Mouse (Mus musculus) CH12.LX (cell line): ENCODE results near the gene D130052B06Rik. TPM values are rescaled to one million over a fixed set of nuclear protein-coding genes. Genes with fewer than 3 reads are reported as not detected.

Experiments used
- DNase-seq: peaks from one replicate; pipeline ENCODE4 v3.0.0-alpha.2; 2013; ENCODE audit errors: extremely low read depth
- H3K27ac ChIP-seq: 2 replicates; pipeline ENCODE4 v1.5.1; 2012; ENCODE audit warnings: low read depth, mild to moderate bottlenecking, control low read depth, moderate library complexity; ENCODE audit not compliant: insufficient read depth
- H3K27me3 ChIP-seq: replicated peaks from 2 replicates; pipeline ENCODE3; 2012; ENCODE audit warnings: inconsistent platforms
- H3K36me3 ChIP-seq, 2 experiments: replicated peaks in 1 of 2; 2 replicates each; pipeline versions ENCODE3 to v1.6.1; 2012; ENCODE audit warnings: inconsistent platforms in 1 of 2, low read length in 1 of 2, mild to moderate bottlenecking in 1 of 2, mixed read lengths in 1 of 2, moderate library complexity in 1 of 2; ENCODE audit not compliant: control insufficient read depth in 1 of 2, insufficient read depth in 1 of 2
- H3K4me1 ChIP-seq, 2 experiments: 2 replicates each; pipeline ENCODE4 v1.6.1; 2012; ENCODE audit warnings: inconsistent platforms in 1 of 2, moderate library complexity in 1 of 2; ENCODE audit not compliant: insufficient read depth in 2 of 2, control insufficient read depth in 1 of 2
- H3K4me2 ChIP-seq: 2 replicates; pipeline ENCODE4 v1.6.1; 2012; ENCODE audit warnings: low read depth, mild to moderate bottlenecking, control low read depth; ENCODE audit not compliant: poor library complexity, insufficient read depth, severe bottlenecking
- H3K4me3 ChIP-seq, 3 experiments: fragments of 150-350 bp in 1 of 3; sonication (generic) in 1 of 3; replicated peaks in 1 of 3; 2 replicates each; pipeline versions ENCODE3 to v1.5.1; 2011 to 2012; ENCODE audit warnings: low read depth in 2 of 3, low read length in 2 of 3, mild to moderate bottlenecking in 2 of 3, moderate library complexity in 2 of 3, control low read depth in 1 of 3, improper control_type of control experiment in 1 of 3, inconsistent platforms in 1 of 3, mixed read lengths in 1 of 3; ENCODE audit not compliant: poor library complexity in 1 of 3
- H3K79me2 ChIP-seq: replicated peaks from 2 replicates; pipeline ENCODE4 v1.6.1; 2012; ENCODE audit warnings: mild to moderate bottlenecking, moderate library complexity; ENCODE audit not compliant: control insufficient read depth, poor library complexity, insufficient read depth, severe bottlenecking; ENCODE audit errors: extremely low read depth
- H3K9ac ChIP-seq: 2 replicates; pipeline ENCODE4 v1.6.1; 2012; ENCODE audit warnings: low read depth, mild to moderate bottlenecking, control low read depth, moderate library complexity; ENCODE audit not compliant: insufficient read depth
- H3K9me3 ChIP-seq: replicated peaks from 2 replicates; pipeline ENCODE3; 2012; ENCODE audit warnings: low read length, inconsistent platforms, mixed read lengths
- BHLHE40 ChIP-seq: IDR thresholded peaks from 2 replicates; pipeline ENCODE4 v1.6.1; 2011; ENCODE audit warnings: mild to moderate bottlenecking, low read depth, low read length, improper control_type of control experiment
- CHD1 ChIP-seq: IDR thresholded peaks from 2 replicates; pipeline ENCODE4 v1.6.1; 2012; ENCODE audit warnings: low read depth, low read length, improper control_type of control experiment, inconsistent platforms
- CHD2 ChIP-seq: IDR thresholded peaks from 2 replicates; pipeline ENCODE4 v1.6.1; 2011; ENCODE audit warnings: low read length, improper control_type of control experiment
- E2F4 ChIP-seq: IDR thresholded peaks from 2 replicates; pipeline ENCODE4 v1.6.1; 2011; ENCODE audit warnings: low read depth, low read length, improper control_type of control experiment; ENCODE audit not compliant: insufficient replicate concordance
- EP300 ChIP-seq: IDR thresholded peaks from 2 replicates; pipeline ENCODE4 v1.6.1; 2011; ENCODE audit warnings: low read length, improper control_type of control experiment
- ETS1 ChIP-seq: conservative IDR thresholded peaks from 2 replicates; pipeline ENCODE4 v1.6.1; 2012; ENCODE audit warnings: low read depth, mild to moderate bottlenecking, inconsistent platforms, low read length, improper control_type of control experiment, moderate library complexity
- JUN ChIP-seq: IDR thresholded peaks from 2 replicates; pipeline ENCODE4 v1.6.1; 2011; ENCODE audit warnings: low read depth, mild to moderate bottlenecking, low read length, improper control_type of control experiment, moderate library complexity; ENCODE audit not compliant: insufficient read depth
- JUND ChIP-seq: conservative IDR thresholded peaks from 2 replicates; pipeline ENCODE4 v1.6.1; 2011; ENCODE audit warnings: low read depth, low read length, improper control_type of control experiment
- MAFK ChIP-seq: IDR thresholded peaks from 2 replicates; pipeline ENCODE4 v1.6.1; 2011; ENCODE audit warnings: low read length, improper control_type of control experiment; ENCODE audit not compliant: insufficient replicate concordance
- MAZ ChIP-seq: IDR thresholded peaks from 2 replicates; pipeline ENCODE4 v1.6.1; 2012; ENCODE audit warnings: low read depth, mild to moderate bottlenecking, inconsistent platforms, low read length, improper control_type of control experiment, moderate library complexity
- MEF2A ChIP-seq: IDR thresholded peaks from 2 replicates; pipeline ENCODE4 v1.6.1; 2014; ENCODE audit warnings: low read depth, mild to moderate bottlenecking, inconsistent platforms, low read length, improper control_type of control experiment, borderline replicate concordance
- MXI1 ChIP-seq: IDR thresholded peaks from 2 replicates; pipeline ENCODE4 v1.6.1; 2011; ENCODE audit warnings: mild to moderate bottlenecking, low read depth, low read length, improper control_type of control experiment
- MYC ChIP-seq: IDR thresholded peaks from 2 replicates; pipeline ENCODE4 v1.6.1; 2011; ENCODE audit warnings: low read depth, mild to moderate bottlenecking, improper control_type of control experiment, low read length
- PAX5 ChIP-seq: IDR thresholded peaks from 2 replicates; pipeline ENCODE4 v1.6.1; 2012; ENCODE audit warnings: low read length, inconsistent platforms, mixed read lengths
- POLR2A ChIP-seq: IDR thresholded peaks from 2 replicates; pipeline ENCODE4 v1.6.1; 2011; ENCODE audit warnings: low read depth, mild to moderate bottlenecking, improper control_type of control experiment, low read length
- POLR2AphosphoS2 ChIP-seq: IDR thresholded peaks from 2 replicates; pipeline ENCODE4 v1.6.1; 2011; ENCODE audit warnings: low read depth, low read length, improper control_type of control experiment
- RAD21 ChIP-seq: IDR thresholded peaks from 2 replicates; pipeline ENCODE4 v1.6.1; 2011; ENCODE audit warnings: low read depth, mild to moderate bottlenecking, low read length, improper control_type of control experiment, moderate library complexity
- RCOR1 ChIP-seq: conservative IDR thresholded peaks from 2 replicates; pipeline ENCODE4 v1.6.1; 2012; ENCODE audit warnings: low read depth, mild to moderate bottlenecking, inconsistent platforms, low read length, improper control_type of control experiment
- SMC3 ChIP-seq: IDR thresholded peaks from 2 replicates; pipeline ENCODE4 v1.6.1; 2011; ENCODE audit warnings: low read depth, low read length, improper control_type of control experiment
- TCF12 ChIP-seq: IDR thresholded peaks from 2 replicates; pipeline ENCODE4 v1.6.1; 2014; ENCODE audit warnings: low read depth, mild to moderate bottlenecking, inconsistent platforms, low read length, improper control_type of control experiment
- UBTF ChIP-seq: IDR thresholded peaks from 2 replicates; pipeline ENCODE4 v1.6.1; 2012; ENCODE audit warnings: low read depth, mild to moderate bottlenecking, inconsistent platforms, low read length, improper control_type of control experiment, moderate library complexity
- USF1 ChIP-seq: IDR thresholded peaks from 2 replicates; pipeline ENCODE4 v1.6.1; 2014; ENCODE audit warnings: low read depth, mild to moderate bottlenecking, inconsistent platforms, low read length, improper control_type of control experiment
- USF2 ChIP-seq: conservative IDR thresholded peaks from 2 replicates; pipeline ENCODE4 v1.6.1; 2011; ENCODE audit warnings: low read depth, low read length, improper control_type of control experiment
- ZKSCAN1 ChIP-seq: IDR thresholded peaks from 2 replicates; pipeline ENCODE4 v1.6.1; 2012; ENCODE audit warnings: low read depth, inconsistent platforms, low read length, improper control_type of control experiment, borderline replicate concordance
- ZMIZ1 ChIP-seq: IDR thresholded peaks from 2 replicates; pipeline ENCODE4 v1.6.1; 2012; ENCODE audit warnings: low read depth, mild to moderate bottlenecking, inconsistent platforms, low read length, improper control_type of control experiment
- ZNF384 ChIP-seq: IDR thresholded peaks from 2 replicates; pipeline ENCODE4 v1.6.1; 2012; ENCODE audit warnings: low read depth, low read length, improper control_type of control experiment, inconsistent platforms
- dilution Hi-C: fragments of 300-500 bp; cut with MboI; formaldehyde crosslinking; loops from 2 replicates; pipeline ENCODE4 v1.14.3; 2020; ENCODE audit warnings: low sequenced_read_pairs; ENCODE audit not compliant: extremely low pct_unique_long_range_greater_than_20kb, extremely low pct_ligation_motif_present
- in situ Hi-C: fragments of 300-500 bp; cut with MboI; formaldehyde crosslinking; loops from 3 replicates; pipeline ENCODE4 v1.14.3; 2019; ENCODE audit warnings: low sequenced_read_pairs, low pct_ligation_motif_present, low pct_unique_long_range_greater_than_20kb, mixed read lengths
- polyA plus RNA-seq: library from polyadenylated mRNA; unstranded; fragments of >175 nt; gene quantifications from 2 replicates; pipeline ENCODE4 v1.2.1, GENCODE M21; 2012; ENCODE audit warnings: low read depth; ENCODE audit not compliant: insufficient read length
- total RNA-seq, 2 experiments: library from RNA; depleted of rRNA; stranded (reverse); fragments of 300-350 nt in 1 of 2; fragments of >200 nt in 1 of 2; gene quantifications; 2 replicates each; pipeline ENCODE4 v1.2.3; 2012 to 2014

D130052B06Rik gene
- total and polyA plus RNA-seq, 3 experiments, result not detected

GRCm38 (mm10) chr11:33586614-33587013 is 12.5 kb upstream of the D130052B06Rik start:
- in situ Hi-C loops (no loop called here), dilution Hi-C loops (no loop called here)
- Histone ChIP-seq H3K27ac (no peak overlapping the region), H3K9me3 (no peaks in the 10 kb centered on the region), H3K27me3 (no peaks in the 10 kb centered on the region), H3K79me2 (no peaks in the 10 kb centered on the region), H3K36me3 (no peaks in the 10 kb centered on the region), H3K4me2 (no peak overlapping the region), H3K4me3 (no peak overlapping the region), H3K9ac (no peak overlapping the region), H3K4me1 (no peaks in the 10 kb centered on the region)
- no peak for TF ChIP-seq MEF2A
- no peak for TF ChIP-seq ETS1
- TF ChIP-seq UBTF, result no peak
- TF ChIP-seq EP300, result no peak
- TF ChIP-seq MAZ, result no peak
- no peak for TF ChIP-seq JUND
- no peak for TF ChIP-seq BHLHE40
- no peak for TF ChIP-seq ZKSCAN1
- TF ChIP-seq POLR2AphosphoS2, result no peak
- TF ChIP-seq MAFK, result no peak
- no peak for TF ChIP-seq E2F4
- TF ChIP-seq SMC3, result no peak
- no peak for TF ChIP-seq CHD1
- TF ChIP-seq POLR2A, result no peak
- no peak for TF ChIP-seq ZNF384
- no peak for TF ChIP-seq CHD2
- no peak for TF ChIP-seq TCF12
- no peak for TF ChIP-seq PAX5
- no peak for TF ChIP-seq USF1
- DNase-seq, result no peak

- H3K9me3 ChIP-seq, result no peaks in the 10 kb centered on the region
- in situ Hi-C loops, result no loop called here
- TF ChIP-seq RAD21 (no peak), MAZ (no peak), JUN (no peak), MXI1 (no peak), SMC3 (no peak), USF1 (no peak), MYC (no peak), USF2 (no peak), CHD2 (no peak), ZMIZ1 (no peak), MEF2A (no peak), E2F4 (no peak), RCOR1 (no peak)
- TF ChIP-seq, all 38 proteins: peak for 0
- no peak for DNase-seq
- H3K9ac ChIP-seq, result no peak overlapping the region
- no peak overlapping the region for H3K4me2 ChIP-seq
- no peak overlapping the region for H3K27ac ChIP-seq
- H3K79me2 ChIP-seq, result no peaks in the 10 kb centered on the region
- H3K4me3 ChIP-seq, result no peak overlapping the region
- H3K4me1 ChIP-seq, result no peaks in the 10 kb centered on the region; a peak in 1 of 4 replicates
- H3K27me3 ChIP-seq, result peaks cover 2% of the 10 kb centered on the region
- H3K36me3 ChIP-seq, result no peaks in the 10 kb centered on the region
- dilution Hi-C loops, result no loop called here
Observed at GRCm38 (mm10) chr11:33590771-33591170, 8.3 kb upstream of the D130052B06Rik start.
